Mouse (Mus musculus): ENCODE results near the gene Cmah. TPM values are rescaled to one million over a fixed set of nuclear protein-coding genes. Genes with fewer than 3 reads are reported as not detected.

Cmah gene
- 0.21 and 0.39 TPM in 2 replicates for polyA plus RNA-seq (2016; fragmentation: Nextera tagmentation; extraction: Ambion mirVana)

DNA sequence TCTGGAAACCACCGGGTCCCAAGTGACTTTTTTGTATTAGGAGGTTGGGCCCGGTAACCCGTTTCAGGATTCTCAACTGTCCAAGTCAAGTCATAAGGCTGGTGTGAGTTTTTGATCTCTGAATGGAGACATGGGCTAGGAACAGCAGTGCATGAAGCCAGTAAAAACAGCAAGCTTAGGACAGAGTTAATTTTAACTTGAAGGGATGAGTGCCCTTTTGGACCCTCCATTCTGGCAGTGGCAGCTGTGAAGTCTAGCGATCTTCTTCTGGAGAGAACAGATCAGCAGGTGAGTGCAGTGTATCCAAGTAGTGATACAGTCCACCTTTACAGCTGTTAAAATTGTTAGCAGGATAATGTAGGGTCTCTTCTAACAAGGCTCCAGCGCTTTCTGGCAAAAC, at the start of gene Cmah:
TSS of gene Cmah (plus strand) at position 204 of the 400 bp plus-strand sequence.
- H3K36me3 ChIP-seq: no peaks in the 10 kb centered on the region

DNA sequence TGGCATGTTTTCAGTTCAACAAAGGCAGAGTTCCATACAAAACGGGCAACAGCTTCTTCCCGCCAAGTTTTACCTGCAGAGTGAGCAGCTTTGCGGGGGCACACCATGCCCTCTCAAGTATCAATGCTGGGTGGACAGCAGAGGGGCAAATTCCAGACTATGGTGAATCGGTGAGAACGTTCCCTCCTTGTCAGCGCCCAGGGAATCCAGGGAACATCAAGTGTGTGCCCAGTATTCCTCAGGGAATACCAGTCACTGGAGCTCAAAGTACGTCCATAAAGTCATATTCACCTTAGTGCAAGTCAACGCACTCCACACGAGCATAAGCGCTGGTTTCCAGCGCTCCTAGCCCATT, 47.8 kb upstream of the Cmah start:
- no peak for DNase-seq (ENCODE audit: low spot score)
- Histone ChIP-seq H3K27me3 (ENCODE audit: insufficient read depth, poor library complexity, severe bottlenecking) (peaks cover 41% of the 10 kb centered on the region), H3K4me1 (peaks cover 17% of the 10 kb centered on the region), H3K36me3 (no peaks in the 10 kb centered on the region), H3K27ac (no peak overlapping the region), H3K4me3 (peak overlapping the region; percentile 83), H3K9me3 (no peaks in the 10 kb centered on the region)
- 49% methylated on average over 11 of the region's 11 CpGs for WGBS

More for the DNA sequence above, at the start of gene Cmah:
- no peaks in the 10 kb centered on the region for H3K27me3 ChIP-seq (ENCODE audit: insufficient read depth, poor library complexity, severe bottlenecking)
- H3K27ac ChIP-seq: no peak within 1 kb of the TSS
- 78% methylated on average over 5 of the region's 5 CpGs for WGBS
- no peaks in the 10 kb centered on the region for H3K9me3 ChIP-seq
- no peaks in the 10 kb centered on the region for H3K4me1 ChIP-seq
- H3K4me3 ChIP-seq: no peak within 1 kb of the TSS
- DNase-seq (ENCODE audit: low spot score): no peak

GRCm38 (mm10) chr13:24279762-24280438, 47.3 kb upstream of the Cmah start:
- 1% methylated on average over 19 of the region's 21 CpGs for WGBS
- H3K9me3 ChIP-seq: no peaks in the 10 kb centered on the region
- no peaks in the 10 kb centered on the region for H3K36me3 ChIP-seq
- H3K4me3 ChIP-seq: peak overlapping the region; percentile 83
- peaks cover 17% of the 10 kb centered on the region for H3K4me1 ChIP-seq
- H3K27me3 ChIP-seq (ENCODE audit: insufficient read depth, poor library complexity, severe bottlenecking): peaks cover 41% of the 10 kb centered on the region
- peak overlapping the region; percentile 90 for H3K27ac ChIP-seq
- DNase-seq (ENCODE audit: low spot score): no peak

- no peaks in the 10 kb centered on the region for H3K9me3 ChIP-seq
- H3K36me3 ChIP-seq: no peaks in the 10 kb centered on the region
- peak; percentile 92 for DNase-seq (ENCODE audit: low spot score)
- under 1% methylated on average over 96 of the region's 96 CpGs for WGBS
- H3K4me1 ChIP-seq: peaks cover 17% of the 10 kb centered on the region
- H3K27ac ChIP-seq: peak within 1 kb of the TSS; percentile 90
- peaks cover 41% of the 10 kb centered on the region for H3K27me3 ChIP-seq (ENCODE audit: insufficient read depth, poor library complexity, severe bottlenecking)
- H3K4me3 ChIP-seq: peak within 1 kb of the TSS; percentile 83
Observed at GRCm38 (mm10) chr13:24280439-24281431, 46.5 kb upstream of the Cmah start, which contains the start of gene Carmil1. Carmil1 (minus strand) TSS chr13:24280795.

- 87% methylated on average over 2 of the region's 2 CpGs for WGBS
- Histone ChIP-seq H3K27ac (no peak overlapping the region), H3K4me3 (no peak overlapping the region), H3K4me1 (no peaks in the 10 kb centered on the region), H3K9me3 (peaks cover 4% of the 10 kb centered on the region; the same call in 1 of the 2 replicates), H3K27me3 (ENCODE audit: insufficient read depth, poor library complexity, severe bottlenecking) (peaks cover 13% of the 10 kb centered on the region), H3K36me3 (no peaks in the 10 kb centered on the region)
- no peak for DNase-seq (ENCODE audit: low spot score)
Observed at GRCm38 (mm10) chr13:24287381-24287780, 39.8 kb upstream of the Cmah start.

DNA sequence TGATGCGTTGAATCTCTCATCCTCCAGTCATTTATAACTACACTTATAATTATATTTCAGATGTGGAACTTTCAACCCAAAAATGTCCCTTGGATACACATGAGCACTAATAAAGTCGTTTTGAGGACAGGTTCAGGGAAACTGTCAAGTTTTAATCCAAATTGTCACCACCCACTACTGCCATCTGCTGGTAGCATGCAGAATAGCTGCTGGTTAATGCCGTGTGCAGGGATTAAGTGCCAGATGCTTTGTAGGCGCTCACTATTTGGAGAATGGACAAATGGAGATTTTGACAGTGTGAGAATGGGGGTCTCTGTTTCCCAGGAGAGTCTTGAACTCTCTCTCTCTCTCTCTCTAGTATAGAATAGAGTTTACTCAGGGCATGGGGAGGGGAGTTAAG, 30.0 kb upstream of the Cmah start:
- Histone ChIP-seq H3K36me3 (no peaks in the 10 kb centered on the region), H3K4me3 (no peak overlapping the region), H3K27me3 (ENCODE audit: insufficient read depth, poor library complexity, severe bottlenecking) (peaks cover 16% of the 10 kb centered on the region; the same call in 1 of the 2 replicates), H3K4me1 (no peaks in the 10 kb centered on the region), H3K27ac (no peak overlapping the region), H3K9me3 (no peaks in the 10 kb centered on the region)
- 16% methylated on average over 4 of the region's 4 CpGs for WGBS
- DNase-seq (ENCODE audit: low spot score): no peak

- Histone ChIP-seq H3K4me3 (no peak overlapping the region), H3K9me3 (no peaks in the 10 kb centered on the region), H3K27me3 (ENCODE audit: insufficient read depth, poor library complexity, severe bottlenecking) (no peaks in the 10 kb centered on the region), H3K4me1 (no peaks in the 10 kb centered on the region), H3K27ac (no peak overlapping the region), H3K36me3 (no peaks in the 10 kb centered on the region)
- DNase-seq (ENCODE audit: low spot score): no peak
- WGBS: 76% methylated on average over 4 of the region's 4 CpGs
Observed at GRCm38 (mm10) chr13:24305486-24305885, 21.7 kb upstream of the Cmah start.

DNA sequence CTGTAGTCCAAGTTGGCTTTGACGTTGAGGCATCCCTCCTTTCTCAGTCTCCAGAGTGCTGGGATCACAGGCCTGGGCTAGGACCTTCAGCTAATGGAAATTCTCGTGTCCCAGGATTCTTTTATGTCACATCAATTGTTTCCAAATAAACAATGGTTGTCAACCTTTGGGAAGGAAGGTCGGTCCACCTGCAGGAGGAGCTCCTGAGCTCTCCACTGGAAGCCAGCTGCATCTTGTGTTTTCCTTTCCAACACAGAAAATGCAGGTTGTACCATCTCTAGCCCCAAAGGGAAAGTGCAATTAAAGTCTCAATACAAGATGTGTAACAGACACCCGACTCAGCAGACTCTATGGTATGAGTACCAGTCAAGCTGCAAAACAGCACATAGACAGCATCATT, 21.0 kb upstream of the Cmah start:
- no peak overlapping the region for H3K4me3 ChIP-seq
- H3K9me3 ChIP-seq: no peaks in the 10 kb centered on the region
- H3K36me3 ChIP-seq: no peaks in the 10 kb centered on the region
- no peak for DNase-seq (ENCODE audit: low spot score)
- no peaks in the 10 kb centered on the region for H3K27me3 ChIP-seq (ENCODE audit: insufficient read depth, poor library complexity, severe bottlenecking)
- 59% methylated on average over 4 of the region's 4 CpGs for WGBS
- no peak overlapping the region for H3K27ac ChIP-seq
- H3K4me1 ChIP-seq: no peaks in the 10 kb centered on the region

DNA sequence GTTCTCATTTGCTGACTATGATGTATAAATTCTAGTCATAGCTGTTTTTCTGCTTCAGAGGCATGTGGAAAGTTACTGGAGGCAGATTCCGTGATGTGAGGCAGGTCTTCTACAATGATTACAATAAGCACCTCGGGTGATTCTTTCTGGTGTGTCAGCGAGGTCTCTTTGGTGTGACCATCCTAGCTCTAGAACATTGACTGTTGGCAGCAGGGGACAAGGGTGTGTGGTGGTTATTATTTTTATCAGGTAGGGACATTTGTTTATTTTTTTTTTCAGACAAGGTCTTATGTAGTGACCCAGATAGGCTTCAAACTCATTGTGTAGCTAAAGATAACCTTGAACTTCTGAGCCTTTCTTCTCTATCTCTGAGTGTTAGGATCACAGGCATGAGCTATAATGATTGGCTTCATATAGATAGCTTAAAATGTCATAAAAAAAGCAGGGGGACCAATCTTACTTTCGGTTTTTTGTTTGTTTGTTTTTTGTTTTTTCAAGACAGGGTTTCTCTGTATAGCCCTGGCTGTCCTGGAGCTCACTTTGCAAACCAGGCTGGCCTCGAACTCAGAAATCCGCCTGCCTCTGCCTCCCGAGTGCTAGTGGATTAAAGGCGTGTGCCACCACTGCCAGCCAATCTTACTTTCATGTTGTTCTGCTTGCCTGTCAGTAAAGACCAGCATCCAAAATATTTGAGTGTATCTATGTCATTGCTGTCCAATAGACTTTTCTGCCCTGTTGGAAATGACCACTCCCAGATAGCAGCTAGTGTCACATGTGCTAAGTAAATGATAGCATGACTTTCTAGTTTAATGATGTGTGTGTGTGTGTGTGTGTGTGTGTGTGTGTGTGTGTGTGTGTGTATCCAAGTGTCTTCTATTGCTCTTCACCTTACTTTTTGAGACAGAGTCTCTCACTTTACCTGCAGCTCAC, 15.9 kb upstream of the Cmah start:
- WGBS: 82% methylated on average over 8 of the region's 8 CpGs
- H3K4me1 ChIP-seq: no peaks in the 10 kb centered on the region
- no peak overlapping the region for H3K4me3 ChIP-seq
- no peak overlapping the region for H3K27ac ChIP-seq
- DNase-seq (ENCODE audit: low spot score): peak; percentile 61
- H3K9me3 ChIP-seq: no peaks in the 10 kb centered on the region
- no peaks in the 10 kb centered on the region for H3K36me3 ChIP-seq
- H3K27me3 ChIP-seq (ENCODE audit: insufficient read depth, poor library complexity, severe bottlenecking): no peaks in the 10 kb centered on the region

GRCm38 (mm10) chr13:24316563-24316962, 10.6 kb upstream of the Cmah start:
- no peak for DNase-seq (ENCODE audit: low spot score)
- Histone ChIP-seq H3K4me3 (no peak overlapping the region), H3K4me1 (no peaks in the 10 kb centered on the region), H3K27me3 (ENCODE audit: insufficient read depth, poor library complexity, severe bottlenecking) (no peaks in the 10 kb centered on the region), H3K27ac (no peak overlapping the region), H3K9me3 (no peaks in the 10 kb centered on the region), H3K36me3 (no peaks in the 10 kb centered on the region)
- WGBS: 74% methylated on average over 3 of the region's 3 CpGs

GRCm38 (mm10) chr13:24318618-24319017, 8.6 kb upstream of the Cmah start:
- Histone ChIP-seq H3K9me3 (no peaks in the 10 kb centered on the region), H3K4me1 (no peaks in the 10 kb centered on the region), H3K27me3 (ENCODE audit: insufficient read depth, poor library complexity, severe bottlenecking) (no peaks in the 10 kb centered on the region), H3K27ac (no peak overlapping the region), H3K36me3 (no peaks in the 10 kb centered on the region), H3K4me3 (no peak overlapping the region)
- WGBS: 25% methylated on average over 4 of the region's 4 CpGs
- DNase-seq (ENCODE audit: low spot score): no peak

DNA sequence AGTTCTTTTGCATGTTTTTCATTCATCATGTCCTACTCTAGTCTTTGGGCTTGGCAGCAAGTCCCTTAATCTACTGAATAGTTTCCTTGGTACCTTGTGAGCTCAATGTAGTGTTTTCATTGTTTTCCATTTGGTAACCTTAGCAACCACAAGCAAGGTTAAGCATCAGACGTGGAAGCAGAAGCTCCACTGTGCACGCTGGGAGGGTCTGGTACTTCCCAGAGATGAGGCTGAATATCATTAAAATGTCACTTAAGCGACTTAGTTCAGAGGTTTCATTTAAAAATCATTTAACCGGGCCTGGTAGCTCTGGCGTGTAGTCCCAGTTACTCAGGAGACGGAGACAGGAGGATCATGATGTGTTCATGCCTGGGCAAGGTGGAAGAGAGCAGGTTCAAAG, 5.9 kb upstream of the Cmah start:
- WGBS: 74% methylated on average over 6 of the region's 6 CpGs
- H3K36me3 ChIP-seq: no peaks in the 10 kb centered on the region
- DNase-seq (ENCODE audit: low spot score): peak; percentile 51

More for the DNA sequence above, 5.9 kb upstream of the Cmah start:
- Histone ChIP-seq H3K27ac (no peak overlapping the region), H3K4me3 (no peak overlapping the region), H3K9me3 (no peaks in the 10 kb centered on the region), H3K4me1 (no peaks in the 10 kb centered on the region), H3K27me3 (ENCODE audit: insufficient read depth, poor library complexity, severe bottlenecking) (no peaks in the 10 kb centered on the region)
